Mouse (Mus musculus): ENCODE data around the gene Abtb1.

Gene Abtb1

GRCm38 (mm10) chr6:88841781-88842689 lies at the start of gene Abtb1:
Gene Abtb1 (minus strand): TSS chr6:88841984.
- WGBS: 1% methylated on average over 72 of the region's 72 CpGs

- WGBS: 92% methylated on average over 7 of the region's 7 CpGs
These were observed 49.0 kb upstream of the Abtb1 start for GRCm38 (mm10) chr6:88890832-88891231.

- 93% methylated on average over 13 of the region's 13 CpGs for WGBS
These were observed 47.7 kb upstream of the Abtb1 start for GRCm38 (mm10) chr6:88889410-88890042.

- WGBS: 70% methylated on average over 2 of the region's 2 CpGs
These were observed 44.7 kb upstream of the Abtb1 start for GRCm38 (mm10) chr6:88886417-88886967.

DNA sequence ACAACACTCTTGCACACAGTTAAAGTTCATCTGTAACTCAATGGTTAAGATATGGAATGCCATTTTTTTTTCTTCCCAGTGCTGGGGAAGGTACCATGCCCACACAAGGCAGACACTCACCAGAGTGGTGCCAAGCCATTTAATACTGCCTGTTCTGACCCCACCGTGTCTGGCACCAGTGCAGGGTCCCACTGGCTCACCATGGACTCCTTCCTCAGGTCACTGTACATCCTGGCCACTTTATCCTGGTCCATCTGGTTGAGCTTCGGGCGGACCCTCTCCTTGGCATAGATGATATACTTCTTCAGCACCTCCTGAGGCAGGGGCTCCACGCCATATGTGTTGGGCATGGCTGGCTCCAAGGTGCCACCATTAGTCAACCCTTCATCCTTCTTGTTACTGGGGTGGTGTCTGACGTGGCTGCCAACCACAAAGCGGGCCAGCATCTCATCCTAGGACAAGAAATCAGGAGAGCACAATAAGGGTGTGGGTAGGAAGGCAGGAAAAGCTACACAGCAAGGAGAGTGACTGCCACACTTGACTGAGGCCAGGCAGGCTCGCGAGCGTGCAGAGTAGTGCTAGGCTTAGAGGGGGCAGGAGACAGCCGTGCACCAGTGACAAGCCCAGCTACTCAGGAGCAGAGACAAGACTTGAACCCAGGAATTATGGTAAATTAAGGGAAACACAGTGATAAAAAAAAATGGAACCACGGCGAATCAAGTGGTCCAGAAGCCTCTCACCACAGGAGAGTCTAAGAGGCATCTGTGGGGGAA lies 44.0 kb upstream of the Abtb1 start:
- 92% methylated on average over 12 of the region's 12 CpGs for WGBS

DNA sequence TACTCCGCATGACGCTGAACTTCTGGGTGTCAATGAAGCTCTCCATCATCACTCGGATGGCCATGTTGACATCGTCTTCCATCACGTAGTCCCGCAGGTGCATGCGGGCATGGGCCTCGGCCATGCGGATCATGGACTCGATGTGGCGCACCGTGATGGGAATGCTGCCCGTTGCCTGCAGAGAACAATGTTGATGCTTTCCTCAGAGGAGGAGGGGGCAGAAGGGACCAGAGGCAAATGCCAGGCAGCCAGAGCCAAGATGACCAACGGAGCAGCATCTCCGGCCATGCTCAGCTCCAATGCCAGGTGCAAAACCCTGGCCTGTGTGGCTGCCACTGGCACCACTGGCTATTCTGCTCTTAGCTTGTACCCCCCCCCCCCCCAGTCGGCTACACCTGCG lies 42.9 kb upstream of the Abtb1 start:
- WGBS: 98% methylated on average over 17 of the region's 17 CpGs

- WGBS: 91% methylated on average over 9 of the region's 10 CpGs
These were observed 42.4 kb upstream of the Abtb1 start for GRCm38 (mm10) chr6:88884195-88884594.

DNA sequence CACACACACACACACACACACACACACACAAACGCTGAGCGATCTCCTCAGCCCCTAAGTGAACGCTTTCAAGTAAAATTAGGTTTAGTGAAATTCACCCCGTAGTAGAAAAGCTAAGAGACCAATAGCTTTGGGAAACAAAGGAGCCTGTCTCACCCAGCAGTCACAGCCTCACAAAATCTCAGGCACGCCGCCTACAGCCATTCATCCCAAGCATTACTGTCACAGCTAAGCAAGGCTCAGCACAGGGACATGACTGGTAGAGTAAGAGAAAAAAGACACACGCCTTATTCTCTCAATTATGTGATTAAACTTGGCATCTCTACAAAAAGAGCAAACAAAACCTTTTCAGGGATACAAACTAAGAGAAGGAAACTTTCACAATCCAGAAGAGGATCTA lies 39.5 kb upstream of the Abtb1 start:
- WGBS: 55% methylated on average over 7 of the region's 7 CpGs

- WGBS: 73% methylated on average over 4 of the region's 4 CpGs
These were observed 37.7 kb upstream of the Abtb1 start for GRCm38 (mm10) chr6:88879471-88879870.

- WGBS: 5% methylated on average over 63 of the region's 63 CpGs
These were observed 33.2 kb upstream of the Abtb1 start, which contains the start of gene Podxl2 for GRCm38 (mm10) chr6:88874868-88875508. Gene Podxl2 (minus strand): TSS chr6:88875044.

DNA sequence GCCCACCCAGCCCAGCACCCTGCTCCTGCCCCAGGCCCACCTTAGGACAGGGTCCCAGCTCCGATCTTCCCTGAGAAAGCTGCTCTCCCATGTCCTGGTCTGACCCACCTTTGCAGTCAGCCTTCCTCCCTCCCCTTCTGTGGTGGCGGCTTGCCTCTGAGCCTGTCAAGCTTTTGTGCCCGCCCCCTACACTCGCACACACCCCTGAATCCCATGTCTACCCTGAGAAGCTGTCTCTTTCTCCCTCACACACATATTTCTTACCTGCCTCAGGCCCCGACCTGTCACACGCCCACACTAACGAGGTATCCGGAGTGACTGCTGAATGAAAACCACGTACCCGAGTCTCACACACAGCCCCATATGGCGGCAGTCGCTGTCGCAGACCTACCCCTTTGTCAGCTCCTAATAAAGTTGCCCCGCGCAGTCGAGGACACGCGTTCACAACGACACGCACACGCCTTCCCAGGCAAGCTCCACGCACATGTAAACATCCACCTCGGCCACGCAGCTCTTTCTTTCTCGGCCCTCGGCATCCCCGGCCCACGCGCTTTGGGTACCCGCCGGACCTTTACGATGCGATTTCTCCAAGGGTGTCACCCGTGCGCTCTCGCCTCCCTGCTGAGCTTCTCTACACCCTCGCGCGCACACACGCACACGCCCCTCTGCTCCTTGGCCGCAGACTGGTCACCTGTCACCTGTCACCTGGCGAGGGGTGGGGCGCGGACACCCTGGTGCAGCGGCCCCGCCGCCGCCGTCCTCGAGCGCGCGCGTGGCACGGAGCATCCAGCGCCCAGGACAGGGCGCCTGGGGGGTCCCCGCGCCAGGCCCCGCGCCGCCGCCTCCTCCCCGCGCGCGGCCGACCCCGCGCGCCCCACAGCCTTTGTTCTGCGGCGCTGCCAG lies 32.4 kb upstream of the Abtb1 start:
- whole genome bisulfite sequencing: 3% methylated on average over 74 of the region's 74 CpGs

DNA sequence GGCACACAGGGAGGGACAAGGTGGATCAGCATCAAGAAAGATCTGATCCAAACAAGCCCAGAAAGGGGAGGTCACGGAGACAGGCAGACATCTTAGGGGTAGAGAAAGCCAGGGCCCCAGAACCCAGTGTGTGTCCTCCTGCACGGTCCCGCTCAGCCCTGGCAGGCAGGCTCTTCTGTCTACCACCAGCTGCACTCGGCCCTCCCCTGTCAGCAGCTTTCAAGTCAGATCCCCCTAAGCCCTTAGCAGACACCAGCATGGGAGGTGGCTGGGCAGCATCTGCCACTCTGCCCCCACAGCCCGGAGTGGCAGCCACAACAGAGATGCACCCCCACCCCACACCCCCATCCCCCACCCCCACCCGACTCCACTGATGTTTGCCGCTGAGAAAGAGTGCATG lies 31.0 kb upstream of the Abtb1 start:
- WGBS: 29% methylated on average over 7 of the region's 7 CpGs

DNA sequence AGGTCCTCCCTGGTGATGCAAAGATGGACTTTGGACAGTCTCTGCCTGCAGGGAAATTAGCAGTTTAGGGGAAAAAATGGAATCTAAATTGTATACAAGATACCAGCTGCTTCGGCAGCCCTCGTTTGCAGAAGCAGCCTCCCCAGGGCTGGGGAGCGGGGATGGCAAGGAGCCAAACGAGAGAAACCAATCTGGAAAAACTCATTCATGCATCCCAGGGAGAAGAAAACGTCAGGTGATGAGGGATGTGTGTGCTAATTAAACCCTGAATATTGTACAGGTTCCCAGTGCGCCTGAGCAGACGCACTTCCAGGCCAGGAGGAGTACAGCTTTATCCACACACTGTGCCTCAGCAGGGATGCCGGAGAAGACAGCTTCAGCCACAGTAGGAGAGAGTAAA lies 29.8 kb upstream of the Abtb1 start:
- 25% methylated on average over 8 of the region's 8 CpGs for WGBS

DNA sequence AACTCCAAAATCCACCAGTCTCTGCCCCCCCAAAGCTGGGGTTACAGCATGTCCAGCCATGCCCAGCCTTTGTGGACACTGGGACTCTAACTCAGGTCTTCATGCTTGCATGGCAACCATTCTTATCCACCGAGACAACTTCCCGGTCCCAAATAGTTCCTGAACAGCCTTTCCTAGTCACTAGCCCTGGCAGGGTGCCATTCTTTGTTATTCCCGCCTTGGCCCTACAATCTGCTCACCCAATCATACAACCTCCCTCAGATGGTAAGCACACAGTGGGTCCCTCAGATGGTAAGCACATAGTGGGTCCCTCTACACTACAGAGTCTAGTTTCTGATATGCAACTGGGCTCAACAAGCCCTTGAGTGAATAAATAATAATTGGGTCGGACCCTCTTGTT lies 28.8 kb upstream of the Abtb1 start:
- 46% methylated on average over 4 of the region's 4 CpGs for WGBS

GRCm38 (mm10) chr6:88869459-88869858 lies 27.7 kb upstream of the Abtb1 start:
- 47% methylated on average over 7 of the region's 7 CpGs for WGBS

GRCm38 (mm10) chr6:88865704-88866103 lies 23.9 kb upstream of the Abtb1 start:
- 79% methylated on average over 7 of the region's 7 CpGs for WGBS

GRCm38 (mm10) chr6:88860914-88861313 lies 19.1 kb upstream of the Abtb1 start:
- 21% methylated on average over 2 of the region's 2 CpGs for WGBS

- WGBS: 66% methylated on average over 7 of the region's 7 CpGs
These were observed 16.6 kb upstream of the Abtb1 start for GRCm38 (mm10) chr6:88858341-88858740.

- WGBS: 83% methylated on average over 6 of the region's 6 CpGs
These were observed 16.0 kb upstream of the Abtb1 start for GRCm38 (mm10) chr6:88857830-88858229.

DNA sequence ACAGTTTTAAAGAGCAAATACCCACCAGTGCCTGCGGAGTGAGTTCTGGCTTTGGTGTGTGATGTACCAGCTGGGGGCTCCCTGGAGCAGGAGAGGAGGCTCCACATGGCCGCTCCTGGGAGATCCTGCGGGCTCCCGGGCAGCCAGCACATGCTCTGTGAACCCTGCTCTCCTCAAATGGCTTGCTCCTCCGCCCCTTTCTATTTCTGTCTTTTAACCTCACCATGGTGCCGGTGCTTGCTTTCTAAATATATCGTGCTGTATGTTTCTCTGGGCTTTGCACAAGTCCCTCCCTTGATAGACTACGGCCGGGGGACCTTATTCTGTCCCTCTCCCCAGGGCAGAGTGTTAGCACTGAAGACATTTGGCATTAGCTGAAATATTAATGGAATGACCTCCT lies 15.5 kb upstream of the Abtb1 start:
- 32% methylated on average over 9 of the region's 9 CpGs for WGBS
